Mouse (Mus musculus): ENCODE measurements around the gene Gm15293. TPM values are rescaled to one million over a fixed set of nuclear protein-coding genes. Genes with fewer than 3 reads are reported as not detected.
"Not testable (repeated sequence)": the region's sequence is repeated elsewhere in the genome, so short reads cannot be mapped to it uniquely, and the experiment has no call there.

Gene Gm15293
- total RNA-seq (2021): not detected
- long read RNA-seq, experiment 1: 0 reads
- long read RNA-seq, experiment 2: 0 reads

- not testable (repeated sequence) for DNase-seq
Measured at GRCm38 (mm10) chr8:21201261-21201660, at the start of gene Gm15293. Gm15293 (plus strand) TSS chr8:21201561.

- not testable (repeated sequence) for DNase-seq
Measured at GRCm38 (mm10) chr8:21161977-21162376, 39.4 kb upstream of the Gm15293 start, which contains the start of gene Defa22. Defa22 (plus strand) TSS chr8:21162277.

GRCm38 (mm10) chr8:21191314-21191713 lies 10.0 kb upstream of the Gm15293 start, which contains the start of gene Defa31:
Defa31 (plus strand) TSS chr8:21191614.
- not testable (repeated sequence) for DNase-seq

Other genes starting within 250 kb of the Gm15293 start
- not detected for gene Defa21, start 176.0 kb upstream of the Gm15293 start, total RNA-seq (2021)
- gene Defa23, start 146.5 kb upstream of the Gm15293 start, total RNA-seq (2021): not detected
- not detected for gene Defa35, start 136.5 kb upstream of the Gm15293 start, total RNA-seq (2021)
- gene Defa25, start 117.1 kb upstream of the Gm15293 start, total RNA-seq (2021): not detected
- gene Gm14851, start 105.5 kb upstream of the Gm15293 start, total RNA-seq (2021): not detected
- gene Defa30, start 66.9 kb upstream of the Gm15293 start, total RNA-seq (2021): not detected
- not detected for gene Defa22, start 39.3 kb upstream of the Gm15293 start, total RNA-seq (2021)
- not detected for gene Defa31, start 9.9 kb upstream of the Gm15293 start, total RNA-seq (2021)
- gene Gm15292, start 48.2 kb downstream of the Gm15293 start, total RNA-seq (2021): not detected
- not detected for gene Defa27, start 114.0 kb downstream of the Gm15293 start, total RNA-seq (2021)
- not detected for gene Defa29, start 125.5 kb downstream of the Gm15293 start, total RNA-seq (2021)
- gene Defa2, start 177.0 kb downstream of the Gm15293 start, total RNA-seq (2021): not detected
- not detected for gene Defa33, start 190.2 kb downstream of the Gm15293 start, total RNA-seq (2021)
- not detected for gene Defa36, start 225.8 kb downstream of the Gm15293 start, total RNA-seq (2021)